Mouse (Mus musculus): ENCODE measurements at regions not wholly inside any gene's neighbourhood (a gene's known extent, or its start where the extent isn't known, plus 50 kb on each side); places are given as distances from the start of the nearest gene placed in this dataset.

- TF ChIP-seq CTCF (IDR thresholded peaks at IDR 0.05; ENCODE audit: low read depth, low read length) (no peak), POLR2AphosphoS5 (IDR thresholded peaks at IDR 0.05; ENCODE audit: insufficient replicate concordance, low read depth, low read length) (no peak), GATA1 (IDR thresholded peaks at IDR 0.05; ENCODE audit: borderline replicate concordance, low read length) (no peak), GATA2 (IDR thresholded peaks at IDR 0.05; ENCODE audit: borderline replicate concordance, low read depth, low read length) (no peak), TAL1 (conservative IDR thresholded peaks at IDR 0.05; ENCODE audit: low read depth, low read length) (no peak)
These were observed 127.4 kb upstream of the Spaca1 start for GRCm38 (mm10) chr4:34177421-34177820.

Data from G1E (cell line).